Mouse (Mus musculus) left cerebral cortex, postnatal 36 days (tissue): Measurements from ENCODE around the gene Gpx3. TPM values are rescaled to one million over a fixed set of nuclear protein-coding genes. Genes with fewer than 3 reads are reported as not detected.

Experiments
- DNase-seq, 2 experiments: peaks; one replicate each; pipeline ENCODE4 v3.0.0; 2021 to 2022; ENCODE audit warnings: low spot score in 2 of 2, mixed read lengths in 1 of 2
- intact Hi-C: fragments of 180-260 bp; cut with DNase I; formaldehyde crosslinking; loops from one replicate; pipeline ENCODE4 v1.15.1; 2025
- total RNA-seq, 2 experiments: library from RNA; stranded (reverse); gene quantifications; 2 replicates each; pipeline ENCODE4 v1.2.3; 2021

Gpx3 gene
- total RNA-seq, 2 experiments from 2014 or later, result 7.9 to 8.9 TPM

DNA sequence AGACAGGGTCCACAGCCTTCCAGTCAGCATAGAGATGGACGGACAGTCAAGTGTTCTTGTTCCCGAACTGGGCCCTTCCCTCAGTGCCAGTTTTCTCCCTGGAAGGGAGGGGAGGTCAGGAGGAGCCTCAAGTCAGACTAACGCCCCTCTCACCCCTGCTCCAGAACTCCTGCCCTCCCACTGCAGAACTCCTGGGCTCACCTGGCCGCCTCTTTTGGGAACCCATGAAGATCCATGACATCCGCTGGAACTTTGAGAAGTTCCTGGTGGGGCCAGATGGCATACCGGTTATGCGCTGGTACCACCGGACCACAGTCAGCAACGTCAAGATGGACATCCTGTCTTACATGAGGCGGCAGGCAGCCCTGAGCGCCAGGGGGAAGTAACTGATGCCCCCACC lies 7.0 kb downstream of the Gpx3 start:
- intact Hi-C loops, result no loop called here
- DNase-seq, result no peak

DNA sequence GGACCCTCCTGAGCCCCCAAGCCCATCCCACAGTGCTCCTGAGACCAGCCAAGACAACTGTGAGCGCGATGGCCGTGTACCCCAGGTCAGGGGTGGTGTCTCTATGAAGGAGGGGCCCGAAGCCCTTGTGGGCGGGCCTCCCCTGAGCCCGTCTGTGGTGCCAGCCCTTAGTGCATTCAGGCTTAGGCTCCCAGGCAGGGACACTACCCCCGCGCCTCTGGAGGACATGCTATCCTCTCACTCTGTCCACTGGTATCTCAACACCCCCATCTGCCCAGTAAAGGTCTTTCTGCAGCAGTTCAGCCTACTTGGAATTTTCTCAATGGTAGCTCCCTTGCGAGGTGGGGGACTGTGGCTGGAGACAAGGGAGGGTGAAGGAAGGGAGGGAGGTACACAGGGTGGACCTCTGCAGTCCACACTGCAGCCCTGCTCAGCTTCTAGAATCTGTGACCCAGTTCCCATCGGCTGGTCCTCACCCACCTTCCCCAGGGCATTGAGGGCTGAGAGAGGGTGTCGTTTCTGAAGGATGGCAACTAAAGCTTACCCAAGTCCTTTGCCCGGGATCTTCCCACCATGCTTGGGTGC lies 7.9 kb downstream of the Gpx3 start:
- intact Hi-C loops, result no loop called here
- DNase-seq, result no peak

DNA sequence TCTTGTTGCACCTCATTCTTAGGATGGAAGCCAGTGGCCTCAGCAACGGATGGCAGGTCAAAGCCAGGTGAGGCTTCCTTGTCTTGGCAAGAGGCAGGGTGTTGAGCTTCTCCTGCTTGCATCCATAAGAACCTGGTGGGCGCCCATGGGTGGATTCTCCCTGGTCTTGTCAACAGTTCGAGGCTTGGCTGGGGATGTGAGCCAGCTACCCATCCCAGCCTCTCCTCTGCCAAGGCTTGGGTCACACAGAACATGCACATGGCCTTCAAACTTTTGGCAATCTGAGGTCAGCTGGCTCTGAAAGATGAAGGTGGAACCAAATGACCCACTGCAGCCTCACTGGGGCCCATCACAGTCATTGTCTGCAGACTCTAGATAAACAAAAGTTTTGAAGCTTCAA lies 8.9 kb downstream of the Gpx3 start:
- intact Hi-C loops, result no loop called here

DNA sequence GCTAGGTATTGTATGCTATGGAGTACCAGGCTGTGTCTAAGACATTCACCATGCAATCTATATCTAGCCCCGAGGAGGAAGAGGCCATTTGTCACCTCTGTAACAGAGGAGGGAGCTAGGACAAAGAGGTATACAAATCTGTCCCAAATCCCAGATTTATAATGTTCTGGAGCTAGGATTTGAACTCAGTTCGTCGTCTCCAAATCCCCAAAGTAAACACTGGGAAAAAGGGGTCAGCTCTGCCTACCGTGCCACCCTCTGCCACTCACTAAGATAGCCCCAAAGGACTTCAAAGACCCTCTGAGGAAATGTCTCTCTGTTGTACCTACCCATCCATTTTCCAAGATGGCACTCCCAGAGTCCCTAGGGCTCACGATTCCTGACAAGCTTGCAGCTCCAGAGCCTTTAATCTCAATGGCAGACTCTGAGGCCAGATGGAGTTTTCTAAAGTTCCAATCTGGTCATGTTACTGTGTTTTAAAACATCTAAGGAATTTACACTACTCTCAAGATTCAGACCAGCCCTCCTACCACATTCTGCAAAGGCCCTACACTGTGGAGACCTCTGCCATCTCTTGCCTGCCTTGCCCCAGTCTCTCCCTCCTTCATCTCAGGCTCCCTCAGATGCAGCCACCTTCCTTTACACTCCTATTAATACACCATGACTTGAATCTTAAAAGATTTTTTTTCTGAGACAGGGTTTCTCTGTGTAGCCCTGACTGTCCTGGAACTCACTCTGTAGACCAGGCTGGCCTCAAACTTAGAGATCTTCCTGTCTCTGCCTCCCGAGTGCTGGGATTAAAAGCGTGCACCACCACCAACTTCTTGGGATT lies 9.6 kb downstream of the Gpx3 start:
- no peak for DNase-seq
- intact Hi-C loops, result no loop called here

More for the DNA sequence above, 8.9 kb downstream of the Gpx3 start:
- no peak for DNase-seq

DNA sequence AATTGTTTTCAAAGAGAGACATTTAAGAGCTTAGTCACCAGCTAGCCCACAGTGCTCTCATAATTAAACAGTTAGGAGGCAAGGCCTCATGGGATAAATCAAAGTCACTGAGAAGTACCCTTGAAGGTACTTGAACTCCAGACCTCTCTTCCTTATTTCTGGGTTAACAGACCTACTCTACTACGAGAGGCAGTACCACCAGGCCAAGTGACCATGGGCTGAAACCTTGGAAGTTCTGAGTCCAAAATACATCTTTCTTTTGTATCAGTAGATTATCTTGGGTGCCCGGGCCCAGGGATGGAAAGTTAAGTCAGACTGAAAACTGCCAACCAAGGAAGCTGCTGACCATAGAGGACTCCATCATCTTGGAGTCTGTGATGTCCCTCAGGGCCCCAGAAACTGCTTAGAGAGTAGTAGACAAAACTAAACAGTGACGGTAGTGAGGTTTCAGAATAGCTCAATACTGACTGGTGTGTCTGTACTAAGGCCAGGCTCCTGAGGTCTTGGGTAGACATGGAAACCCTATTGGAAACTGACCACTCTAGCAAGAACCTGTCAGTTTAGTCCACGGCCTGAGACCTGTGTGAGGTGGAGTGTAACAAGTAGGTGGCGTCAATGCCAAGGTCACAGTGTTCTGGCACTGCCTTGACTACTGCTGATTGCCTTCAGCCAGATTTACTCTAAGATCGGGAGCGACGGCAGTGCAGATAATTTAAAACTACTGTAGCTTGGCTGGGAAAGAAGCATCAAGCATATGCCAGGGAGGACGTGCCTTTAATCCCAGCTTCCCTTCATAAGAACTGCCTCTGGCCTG lies 10.5 kb downstream of the Gpx3 start:
- intact Hi-C loops, result no loop called here
- no peak for DNase-seq

DNA sequence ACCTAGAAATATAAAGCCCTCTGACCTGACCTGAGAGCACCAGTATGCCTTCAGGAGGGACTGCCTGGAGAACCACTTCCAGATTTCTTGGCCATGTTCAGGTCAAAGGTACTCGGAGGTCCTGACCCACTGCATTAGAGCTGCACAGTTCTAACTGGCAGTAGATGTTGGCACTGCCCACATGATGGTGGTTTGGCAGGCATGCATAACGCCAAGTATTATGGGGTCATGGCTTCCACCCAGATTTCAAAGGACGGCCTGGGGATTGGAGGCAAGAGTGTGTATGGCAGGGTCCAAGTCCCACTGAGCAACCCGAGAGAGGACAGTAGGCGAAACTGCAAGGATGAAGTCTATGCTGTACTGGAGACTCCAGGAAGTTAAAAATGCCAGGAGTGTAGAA lies 11.6 kb downstream of the Gpx3 start:
- intact Hi-C loops, result no loop called here
- DNase-seq, result no peak

DNA sequence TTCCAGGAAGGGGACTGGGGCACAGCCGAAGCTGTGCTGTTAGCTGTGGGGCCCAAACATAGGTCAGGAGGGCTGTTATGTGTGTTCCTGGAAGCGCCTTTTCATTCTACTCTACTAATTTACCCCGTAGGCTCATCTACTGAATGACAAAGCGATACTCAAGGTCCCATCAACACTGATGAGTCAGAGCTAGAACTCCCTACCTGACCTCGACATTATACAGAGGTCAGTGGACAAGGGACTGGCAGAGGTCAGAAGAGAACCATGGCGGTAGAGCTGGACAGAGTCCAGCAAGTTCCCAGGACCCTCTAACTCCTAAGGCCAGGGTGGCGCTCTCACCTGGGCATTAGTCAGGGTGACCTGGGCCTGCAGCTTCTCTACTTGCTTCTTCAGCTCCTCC lies 15.2 kb downstream of the Gpx3 start:
- intact Hi-C loops, result no loop called here
- DNase-seq, result no peak

DNA sequence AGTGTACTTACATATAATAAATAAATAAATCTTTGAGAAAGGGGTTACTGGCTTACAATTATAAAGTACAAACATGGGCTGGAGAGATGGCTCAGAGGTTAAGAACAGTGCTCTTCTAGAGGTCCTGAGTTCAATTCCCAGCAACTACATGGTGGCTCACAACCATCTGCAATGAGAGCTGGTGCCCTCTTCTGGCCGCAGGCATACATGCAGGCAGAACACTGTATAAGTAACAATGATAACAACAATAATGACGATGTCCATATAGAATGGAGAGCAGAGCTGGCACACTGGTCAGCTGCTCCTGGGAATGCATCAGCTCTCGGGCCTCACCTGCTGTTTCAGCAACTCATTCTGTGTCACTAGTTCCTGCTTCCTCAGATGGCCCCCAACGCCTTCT lies 16.0 kb downstream of the Gpx3 start:
- intact Hi-C loops, result no loop called here
- no peak for DNase-seq

DNA sequence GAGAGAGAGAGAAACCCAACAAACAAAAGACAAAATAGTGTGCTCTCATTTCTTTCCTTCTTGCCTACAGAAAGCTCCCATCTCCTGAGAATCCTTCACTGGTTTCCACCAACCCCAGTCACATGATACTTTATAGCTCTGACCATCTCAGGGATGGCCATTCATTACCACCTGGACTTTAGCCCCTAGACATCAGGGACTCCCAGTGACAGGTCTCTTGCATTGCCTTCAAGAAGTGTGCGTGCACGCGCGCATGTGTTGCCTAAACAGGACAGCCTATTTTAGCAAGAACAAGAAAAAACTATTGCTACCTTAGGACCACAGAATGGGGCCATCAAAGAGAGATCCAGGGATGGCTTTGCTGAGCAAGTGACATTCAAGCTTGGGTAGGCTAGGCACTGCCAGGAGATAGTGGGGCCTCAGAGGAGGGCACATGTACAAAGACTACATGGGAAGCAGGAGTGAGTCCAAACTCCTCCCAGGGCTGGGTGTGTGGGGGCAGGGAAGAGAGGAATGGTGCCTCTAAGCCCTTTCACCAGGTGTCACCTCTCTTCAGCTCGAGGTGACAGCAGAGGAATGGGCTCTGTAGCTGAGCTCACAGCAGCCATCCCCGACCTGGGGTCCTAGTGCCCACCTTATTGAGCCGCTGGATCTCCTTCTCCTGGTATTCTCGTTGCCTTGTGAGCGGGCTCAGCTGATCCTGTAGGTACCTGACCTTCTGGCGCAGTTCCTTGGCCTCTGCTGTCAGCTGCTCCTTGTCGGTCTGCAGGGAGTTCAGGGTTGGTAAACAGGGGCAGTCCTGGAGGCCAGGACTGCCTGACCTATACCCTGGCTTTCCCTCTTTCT lies 18.1 kb downstream of the Gpx3 start:
- intact Hi-C loops, result no loop called here
- DNase-seq, result no peak

DNA sequence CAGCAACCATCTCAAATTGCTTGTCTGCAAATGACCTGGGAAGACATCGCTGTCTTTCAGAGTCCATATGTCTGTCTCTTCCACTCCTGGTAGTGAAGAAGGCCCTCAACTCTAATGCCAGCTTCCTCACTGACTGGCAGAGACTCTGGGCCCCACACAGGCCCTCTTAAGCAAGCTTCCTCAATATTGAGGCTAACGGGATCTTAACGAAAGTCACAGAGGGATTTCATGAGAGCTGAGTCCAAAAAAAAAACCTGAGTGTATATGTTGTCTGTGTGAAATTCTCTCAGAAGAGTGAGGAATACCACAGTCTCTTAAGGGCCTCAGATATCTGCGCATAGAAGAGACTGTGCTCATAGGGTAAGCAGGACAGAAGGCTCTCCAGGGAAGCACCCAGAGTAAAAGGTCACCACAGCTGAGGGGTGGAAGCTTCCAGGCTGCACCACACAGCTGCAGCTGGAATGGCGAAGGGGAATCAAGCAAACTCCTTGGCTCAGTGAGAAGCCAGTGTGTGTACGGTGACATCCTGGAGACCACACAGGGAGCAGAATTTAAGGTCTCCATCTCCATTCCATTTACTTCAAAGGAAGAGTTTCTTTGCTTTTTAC lies 18.8 kb downstream of the Gpx3 start:
- intact Hi-C loops, result no loop called here
- DNase-seq, result no peak

DNA sequence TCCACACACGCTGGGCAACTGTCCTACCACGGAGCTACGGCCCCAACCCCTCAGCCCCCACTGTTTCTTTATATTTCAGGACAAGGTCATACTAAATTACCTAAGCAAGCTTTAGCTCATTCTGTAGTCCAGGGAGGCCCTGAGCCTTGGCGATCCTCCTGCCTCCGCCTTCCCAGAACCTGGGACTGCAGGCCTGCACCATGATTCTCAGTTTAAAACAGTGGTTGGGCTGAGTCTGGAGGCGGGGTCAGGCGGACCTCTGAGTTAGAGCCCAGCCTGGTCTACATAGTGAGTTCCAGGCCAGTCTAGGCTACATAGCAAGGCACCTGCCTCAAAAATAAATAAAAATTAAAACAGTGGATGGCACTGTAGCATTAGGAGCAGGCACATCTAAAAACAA lies 19.5 kb downstream of the Gpx3 start:
- no peak for DNase-seq

DNA sequence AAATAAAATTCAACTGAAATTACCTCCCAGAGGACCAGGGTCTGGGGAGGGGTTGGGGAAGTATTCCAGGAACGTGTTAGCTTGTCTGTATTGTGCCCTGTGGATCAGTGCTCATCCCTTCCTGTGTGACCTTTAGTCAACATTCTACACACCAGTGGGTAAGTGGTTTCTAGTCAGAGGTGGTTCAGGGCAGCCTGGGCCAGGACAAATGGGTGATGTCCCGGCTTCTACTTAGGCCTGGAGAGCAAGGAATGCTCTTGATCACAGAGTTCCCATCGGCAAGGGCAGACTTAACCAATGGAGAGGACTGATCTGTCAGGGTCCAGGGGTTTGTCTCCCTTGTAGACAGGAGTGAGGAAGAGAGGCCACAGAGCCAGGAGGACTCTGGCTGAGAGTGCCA lies 20.2 kb downstream of the Gpx3 start:
- intact Hi-C loops, result no loop called here

More for the DNA sequence above, 19.5 kb downstream of the Gpx3 start:
- intact Hi-C loops, result no loop called here

DNA sequence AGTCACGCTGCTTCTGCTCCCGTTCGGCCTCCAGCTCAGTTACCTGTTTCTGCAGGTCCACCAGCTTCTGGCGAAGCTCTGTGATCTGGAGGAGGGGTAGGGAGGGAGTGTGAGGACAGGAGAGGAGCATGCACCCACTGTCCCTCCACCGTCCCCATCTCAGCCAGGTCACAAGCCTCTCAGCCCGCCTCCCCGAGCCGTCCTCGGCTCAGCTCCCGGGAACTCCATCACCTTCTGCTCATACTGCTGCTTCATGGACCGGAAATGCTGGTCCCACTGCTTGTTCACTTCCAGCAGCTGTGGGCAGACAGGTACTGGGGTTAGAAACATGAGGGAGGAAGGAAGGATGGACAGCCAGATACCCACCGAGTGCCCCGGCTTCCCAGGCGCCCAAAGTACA lies 21.9 kb downstream of the Gpx3 start:
- no peak for DNase-seq
- intact Hi-C loops, result no loop called here

More for the DNA sequence above, 20.2 kb downstream of the Gpx3 start:
- DNase-seq, result no peak

DNA sequence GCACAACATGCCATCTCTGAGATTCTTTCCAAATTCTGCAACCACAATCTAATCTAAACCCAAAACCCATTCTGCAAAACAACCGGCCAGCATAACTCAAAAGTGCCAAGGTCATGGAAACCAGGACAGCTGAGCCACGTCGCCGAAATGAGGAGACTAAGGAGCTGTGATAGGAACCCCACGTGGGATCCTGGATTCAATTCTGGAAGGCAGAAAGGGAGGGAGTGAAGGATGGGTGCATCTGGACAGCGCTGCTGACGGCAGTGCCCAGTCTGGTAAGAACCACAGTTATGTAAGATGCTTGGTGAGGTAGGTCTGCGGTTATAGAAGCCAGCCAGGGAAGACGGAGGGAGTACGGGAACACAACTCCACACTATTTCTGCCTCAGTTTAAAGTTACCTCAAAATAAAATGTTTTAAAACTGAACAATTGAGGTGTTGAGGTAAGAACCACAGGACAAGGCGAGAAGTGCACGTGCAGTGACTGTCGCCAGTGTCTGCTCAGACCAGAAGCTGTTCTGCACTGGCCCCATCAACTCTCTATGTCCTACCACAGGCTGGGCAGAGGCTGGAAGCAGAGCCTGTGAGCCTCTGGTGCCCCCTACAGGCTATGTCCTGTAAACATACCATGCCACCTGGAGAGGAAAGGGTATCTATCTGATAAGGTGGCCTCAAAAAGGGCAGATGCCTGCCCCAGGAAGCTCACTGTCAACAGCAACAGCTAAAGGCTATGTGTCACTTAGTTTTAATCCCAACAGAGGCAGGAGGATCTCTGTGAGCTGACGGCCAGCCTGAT lies 25.3 kb downstream of the Gpx3 start:
- intact Hi-C loops, result loop anchor here (2.0 to 5.0 kb wide), 2 partner anchors 47 to 225 kb away; no protein-coding TSS in a partner anchor
- peak in 1 of 2 experiments; percentile 54 for DNase-seq

DNA sequence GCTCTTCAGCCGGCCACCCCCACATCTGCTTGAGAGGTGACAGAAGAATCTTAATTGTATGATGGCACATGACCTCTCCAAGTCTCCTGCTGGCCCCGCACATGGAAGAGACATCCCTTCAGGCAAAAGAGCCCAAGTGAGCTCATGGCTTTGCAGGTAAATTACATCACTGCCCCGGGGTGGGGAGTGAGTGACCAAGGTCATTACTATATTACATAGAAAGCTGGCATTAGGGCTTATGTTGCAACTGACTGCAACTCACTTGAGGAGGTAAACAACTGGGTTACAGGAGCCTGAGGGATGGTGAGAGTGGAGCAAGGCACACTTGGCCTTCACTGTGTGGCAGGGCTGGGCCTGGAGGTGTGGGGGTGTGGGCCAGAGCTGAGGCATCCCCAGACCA lies 26.0 kb downstream of the Gpx3 start:
- DNase-seq, result no peak
- intact Hi-C loops, result loop anchor here (5.0 kb wide), 1 partner anchor 226 kb away; no protein-coding TSS in a partner anchor

DNA sequence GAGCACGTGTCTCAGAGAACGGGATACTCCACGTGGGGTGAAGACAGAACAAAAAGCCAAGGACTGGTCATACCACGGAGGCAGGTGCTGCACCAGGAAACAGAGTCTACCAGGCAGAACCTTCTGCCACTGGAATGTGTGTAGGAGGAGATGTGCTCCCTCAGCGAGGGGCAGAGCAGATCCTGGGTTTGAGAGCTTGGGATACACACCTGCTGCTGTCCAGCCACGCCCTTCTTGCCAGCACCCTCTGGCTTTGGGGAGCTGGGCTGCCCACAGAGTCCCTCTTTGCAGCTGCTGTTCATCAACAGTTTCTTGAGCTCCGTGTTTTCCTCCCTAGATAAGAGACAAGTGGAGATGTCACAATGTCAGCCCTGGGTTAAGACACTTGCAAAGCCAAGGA lies 26.6 kb downstream of the Gpx3 start:
- intact Hi-C loops, result loop anchor here (5.0 kb wide), 1 partner anchor 227 kb away; no protein-coding TSS in a partner anchor
- DNase-seq, result no peak

DNA sequence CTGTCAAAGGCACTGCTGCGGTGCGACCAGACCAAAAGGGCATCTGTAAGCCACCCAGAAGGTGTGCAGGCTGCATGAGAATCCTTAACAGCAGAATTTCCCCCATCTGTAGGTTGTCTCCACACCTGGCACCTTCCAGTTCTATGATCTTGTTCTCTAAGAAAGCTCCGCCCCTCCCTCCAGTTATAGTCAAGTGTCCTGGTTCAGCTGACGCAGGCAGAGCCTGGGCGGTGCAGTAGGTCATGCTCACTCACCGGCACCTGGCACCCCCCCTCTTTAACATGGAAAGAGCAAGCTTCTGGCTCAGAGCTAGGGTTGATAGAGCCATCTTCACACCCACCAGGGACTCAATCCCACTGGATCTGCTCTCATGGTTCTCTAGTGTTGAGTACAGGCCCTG lies 27.0 kb downstream of the Gpx3 start:
- intact Hi-C loops, result loop anchor here (5.0 kb wide), 1 partner anchor 227 kb away; no protein-coding TSS in a partner anchor
- no peak for DNase-seq

DNA sequence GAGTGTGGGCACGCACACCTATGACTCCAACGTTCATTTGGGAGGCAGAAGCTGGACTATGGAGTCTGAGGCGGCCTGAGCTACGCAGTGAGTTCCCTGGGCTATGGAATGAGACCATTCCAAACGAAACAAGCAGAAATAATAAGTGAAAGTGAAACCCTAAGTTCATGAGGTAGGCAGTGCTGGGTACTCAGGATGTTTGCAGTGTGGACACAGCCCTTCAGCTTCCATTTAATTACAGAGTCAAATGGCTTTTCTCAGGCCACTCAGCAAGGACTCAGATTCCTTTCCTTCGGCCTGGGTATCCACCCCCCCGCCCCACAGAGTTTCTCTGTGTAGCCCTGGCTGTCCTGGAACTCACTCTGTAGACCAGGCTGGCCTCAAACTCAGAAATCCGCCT lies 27.5 kb downstream of the Gpx3 start:
- DNase-seq, result no peak
- intact Hi-C loops, result loop anchor here (2.0 to 5.0 kb wide), 2 partner anchors 55 to 227 kb away; no protein-coding TSS in a partner anchor
